Mouse (Mus musculus) C3H10T1/2 (cell line): ENCODE results near the gene Cdk10. TPM values are rescaled to one million over a fixed set of nuclear protein-coding genes. Genes with fewer than 3 reads are reported as not detected.

Experiments
- polyA plus RNA-seq, 2 experiments: library from polyadenylated mRNA; unstranded; fragments of >200 nt; fragmentation: generic; extraction: Trizol; gene quantifications; one replicate each; pipeline ENCODE4 v1.2.1; 2012; ENCODE audit warnings: missing spikeins in 2 of 2

Gene Cdk10
- polyA plus RNA-seq = 10 to 100 TPM; 27.0 to 43.1 TPM

GRCm38 (mm10) chr8:123224278-123225266 is at the start of gene Cdk10:
TSS of gene Cdk10 (plus strand) at chr8:123224842.

GRCm38 (mm10) chr8:123185566-123186409 is 38.9 kb upstream of the Cdk10 start, which contains the start of gene Dpep1:
TSS of gene Dpep1 (plus strand) at chr8:123186242.

GRCm38 (mm10) chr8:123212321-123213117 is 12.1 kb upstream of the Cdk10 start, which contains the start of the genes Chmp1a and Spata33:
TSS of gene Chmp1a (minus strand) at chr8:123212763.
TSS of gene Spata33 (plus strand) at chr8:123212832.

GRCm38 (mm10) chr8:123235520-123236497 is 11.2 kb downstream of the Cdk10 start, which contains the start of gene Spata2l:
TSS of gene Spata2l (minus strand) at chr8:123236233.

GRCm38 (mm10) chr8:123254099-123254885 is 29.6 kb downstream of the Cdk10 start, which contains the start of the genes Zfp276 and Vps9d1:
TSS of gene Zfp276 (plus strand) at chr8:123254195.
TSS of gene Vps9d1 (minus strand) at chr8:123254348.

Other genes starting within 250 kb of the Cdk10 start
- gene Ankrd11, start 182.6 kb upstream of the Cdk10 start, polyA plus RNA-seq = 10 to 100 TPM in 1 of 2 experiments, 1 to 10 TPM in 1; 6.0 to 33.9 TPM
- 10 to 100 TPM; 28.8 to 58.1 TPM for gene Spg7, start 161.9 kb upstream of the Cdk10 start, polyA plus RNA-seq
- gene Rpl13, start 122.5 kb upstream of the Cdk10 start, polyA plus RNA-seq = 1,000 to 10,000 TPM; 3,327 to 4,550 TPM
- gene Cpne7, start 107.5 kb upstream of the Cdk10 start, polyA plus RNA-seq = under 1 TPM in 1 of 2 experiments, not detected in 1; 0.01 TPM
- under 1 TPM; 0.06 to 0.35 TPM for gene Sult5a1, start 66.5 kb upstream of the Cdk10 start, polyA plus RNA-seq
- gene Dpep1, start 38.6 kb upstream of the Cdk10 start, polyA plus RNA-seq = under 1 TPM; 0.11 to 0.68 TPM
- gene Chmp1a, start 12.1 kb upstream of the Cdk10 start, polyA plus RNA-seq = 10 to 100 TPM; 76.4 to 98.0 TPM
- gene Spata33, start 12.0 kb upstream of the Cdk10 start, polyA plus RNA-seq = 1 to 10 TPM in 1 of 2 experiments, under 1 TPM in 1; 0.55 to 8.9 TPM
- gene Spata2l, start 11.4 kb downstream of the Cdk10 start, polyA plus RNA-seq = 1 to 10 TPM; 1.1 to 4.4 TPM
- gene Zfp276, start 29.4 kb downstream of the Cdk10 start, polyA plus RNA-seq = 10 to 100 TPM in 1 of 2 experiments, 1 to 10 TPM in 1; 2.3 to 15.3 TPM
- gene Vps9d1, start 29.5 kb downstream of the Cdk10 start, polyA plus RNA-seq = 10 to 100 TPM in 1 of 2 experiments, 1 to 10 TPM in 1; 4.7 to 17.9 TPM
- 10 to 100 TPM; 12.4 to 13.9 TPM for gene Fanca, start 93.7 kb downstream of the Cdk10 start, polyA plus RNA-seq
- 1 to 10 TPM; 3.2 to 7.7 TPM for gene Spire2, start 107.9 kb downstream of the Cdk10 start, polyA plus RNA-seq
- gene Tcf25, start 148.9 kb downstream of the Cdk10 start, polyA plus RNA-seq = 100 to 1,000 TPM; 119 to 155 TPM
- under 1 TPM; 0.01 to 0.02 TPM for gene Mc1r, start 182.3 kb downstream of the Cdk10 start, polyA plus RNA-seq
- 1 to 10 TPM; 3.2 to 9.8 TPM for gene Tubb3, start 186.6 kb downstream of the Cdk10 start, polyA plus RNA-seq
- gene Def8, start 198.7 kb downstream of the Cdk10 start, polyA plus RNA-seq = 10 to 100 TPM; 18.9 to 32.1 TPM